Mouse (Mus musculus): Measurements from ENCODE around the gene 1700037H04Rik. TPM values are rescaled to one million over a fixed set of nuclear protein-coding genes. Genes with fewer than 3 reads are reported as not detected.

The 1700037H04Rik gene
- total RNA-seq (2023) = 10 to 100 TPM; 17.3 to 20.7 TPM

GRCm38 (mm10) chr2:131159938-131160581 is at the start of gene 1700037H04Rik:
TSS of gene 1700037H04Rik (minus strand) at chr2:131160081.

GRCm38 (mm10) chr2:131206778-131207177 is 46.9 kb upstream of the 1700037H04Rik start, which contains the start of gene Ap5s1:
TSS of gene Ap5s1 (plus strand) at chr2:131207078.

DNA sequence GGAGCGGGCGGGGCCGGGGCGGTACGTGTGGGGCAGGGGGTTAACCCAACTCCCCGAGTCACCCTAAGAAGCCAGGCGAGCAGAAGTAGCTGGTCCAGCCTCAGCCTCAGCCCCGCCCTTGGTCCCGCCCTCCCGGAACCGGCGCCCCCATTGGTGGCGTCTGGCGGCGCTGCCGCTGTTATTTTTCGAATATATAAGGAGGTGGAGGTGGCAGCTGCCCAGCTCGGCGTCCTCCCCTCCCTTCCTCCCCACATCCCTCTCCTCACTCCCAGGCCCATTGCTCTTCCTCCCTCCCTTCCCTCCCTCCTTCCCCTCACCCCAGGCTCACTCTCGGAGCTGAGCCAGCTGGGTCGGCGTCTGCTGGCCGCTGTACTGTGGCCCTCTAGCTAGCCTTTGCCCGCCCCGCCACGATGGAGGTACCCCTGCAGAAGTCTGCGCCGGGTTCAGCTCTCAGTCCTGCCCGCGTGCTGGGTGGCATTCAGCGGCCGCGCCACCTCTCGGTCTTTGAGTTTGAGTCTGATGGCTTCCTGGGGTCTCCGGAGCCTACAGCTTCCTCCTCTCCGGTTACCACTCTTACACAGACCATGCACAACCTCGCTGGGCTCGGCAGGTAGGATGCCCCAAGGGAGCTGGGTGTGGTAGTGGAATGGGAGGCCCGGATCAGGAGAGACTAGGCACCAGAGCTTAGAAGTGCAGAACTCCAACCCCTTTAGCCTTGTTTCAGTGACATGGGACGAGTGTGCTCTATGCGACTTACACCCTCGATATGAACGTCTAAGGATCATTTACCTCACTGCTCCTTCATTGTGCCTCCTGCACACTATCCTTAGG is 27.1 kb upstream of the 1700037H04Rik start, which contains the start of the genes Cdc25b and Spef1:
TSS of gene Cdc25b (plus strand) at position 179 of the 831 bp plus-strand sequence.
TSS of gene Spef1 (minus strand) at position 512 of the 831 bp plus-strand sequence.

GRCm38 (mm10) chr2:131179990-131180587 is 20.2 kb upstream of the 1700037H04Rik start, which contains the start of gene Cenpb:
TSS of gene Cenpb (minus strand) at chr2:131180067.

GRCm38 (mm10) chr2:131132930-131133547 is 26.8 kb downstream of the 1700037H04Rik start, which contains the start of gene Gm11037:
TSS of gene Gm11037 (plus strand) at chr2:131133497.

GRCm38 (mm10) chr2:131127161-131127730 is 32.6 kb downstream of the 1700037H04Rik start, which contains the start of gene Hspa12b:
TSS of gene Hspa12b (plus strand) at chr2:131127280.

Other genes with a start within 250 kb of the 1700037H04Rik start
- not detected for gene Gfra4, start 117.0 kb downstream of the 1700037H04Rik start, total RNA-seq (2023)
- 1 to 10 TPM; 1.2 to 1.8 TPM for gene Adam33, start 96.3 kb downstream of the 1700037H04Rik start, total RNA-seq (2023)
- 10 to 100 TPM; 19.4 to 25.5 TPM for gene Siglec1, start 73.3 kb downstream of the 1700037H04Rik start, total RNA-seq (2023)
- not detected for gene Hspa12b, start 32.8 kb downstream of the 1700037H04Rik start, total RNA-seq (2023)
- gene Gm11037, start 26.6 kb downstream of the 1700037H04Rik start, total RNA-seq (2023) = not detected
- gene Cenpb, start 20.0 kb upstream of the 1700037H04Rik start, total RNA-seq (2023) = 10 to 100 TPM; 37.3 to 38.9 TPM
- 1 to 10 TPM; 3.6 to 3.9 TPM for gene Cdc25b, start 26.9 kb upstream of the 1700037H04Rik start, total RNA-seq (2023)
- gene Spef1, start 27.2 kb upstream of the 1700037H04Rik start, total RNA-seq (2023) = 1 to 10 TPM; 1.7 to 2.6 TPM
- gene Ap5s1, start 47.0 kb upstream of the 1700037H04Rik start, total RNA-seq (2023) = 10 to 100 TPM; 14.5 to 14.8 TPM
- 10 to 100 TPM; 24.0 to 29.8 TPM for gene Mavs, start 74.0 kb upstream of the 1700037H04Rik start, total RNA-seq (2023)
- gene Pank2, start 102.4 kb upstream of the 1700037H04Rik start, total RNA-seq (2023) = 10 to 100 TPM; 51.2 to 53.6 TPM
- 1 to 10 TPM; 1.8 to 1.9 TPM for gene Rnf24, start 192.8 kb upstream of the 1700037H04Rik start, total RNA-seq (2023)